Mouse (Mus musculus) 416B (cell line): ENCODE results near the gene Esm1.

Source experiments
- DNase-seq: peaks from one replicate; pipeline ENCODE4 v3.0.0; 2011; ENCODE audit warnings: low read depth

Gene Esm1

DNA sequence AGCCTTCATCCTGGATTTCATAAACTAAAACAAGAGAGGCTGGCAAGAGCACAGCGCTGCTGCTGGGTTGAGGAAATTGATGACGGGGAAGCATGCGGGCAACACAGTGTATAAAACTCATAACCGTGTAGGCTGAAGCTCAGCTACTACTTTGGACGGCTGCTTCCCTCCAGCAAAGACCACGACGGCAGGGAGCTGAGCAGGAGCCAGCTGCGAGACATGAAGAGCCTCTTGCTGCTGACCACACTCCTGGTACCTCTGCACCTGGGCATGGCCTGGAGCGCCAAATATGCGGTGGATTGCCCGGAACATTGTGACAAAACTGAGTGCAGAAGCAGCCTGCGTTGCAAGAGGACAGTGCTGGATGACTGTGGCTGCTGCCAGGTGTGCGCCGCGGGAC is at the start of gene Esm1:
TSS of gene Esm1 (plus strand) at position 36 of the 400 bp plus-strand sequence.
- DNase-seq, result no peak

DNA sequence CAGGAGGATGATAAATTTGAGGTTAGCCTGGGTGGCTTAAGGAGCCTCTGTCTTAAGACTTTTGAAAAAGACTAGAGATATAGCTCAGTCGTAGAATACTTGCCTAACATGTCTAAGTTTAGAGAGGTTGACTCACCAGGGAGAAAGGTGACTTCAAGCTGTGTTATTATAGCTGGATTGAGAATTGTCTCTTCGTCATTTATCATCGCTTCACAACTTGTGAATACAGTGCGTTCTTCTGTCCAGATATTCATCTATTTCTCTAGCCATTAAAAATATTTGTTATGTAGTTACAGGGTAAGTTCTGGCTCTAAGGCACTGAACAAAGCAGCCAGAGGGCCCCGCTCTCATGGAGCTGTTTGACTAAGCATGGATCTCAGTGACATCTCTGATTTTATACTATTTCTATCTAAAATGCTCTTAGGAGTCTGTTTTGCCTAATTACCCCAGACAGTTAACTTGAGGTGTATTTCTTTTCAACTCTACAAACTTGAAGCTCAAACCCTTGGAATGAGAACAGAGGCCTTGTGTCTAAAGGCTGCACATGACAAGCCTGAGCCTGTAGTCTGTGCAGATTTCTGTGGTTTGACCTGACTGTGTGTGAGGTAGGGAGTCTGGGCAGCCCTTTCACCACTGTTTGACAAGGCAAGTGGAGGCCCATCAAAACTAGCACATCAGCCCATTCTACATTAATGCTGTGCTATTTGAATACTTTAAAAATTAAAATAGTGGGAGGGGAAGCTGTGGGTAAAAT is 45.0 kb upstream of the Esm1 start:
- no peak for DNase-seq

DNA sequence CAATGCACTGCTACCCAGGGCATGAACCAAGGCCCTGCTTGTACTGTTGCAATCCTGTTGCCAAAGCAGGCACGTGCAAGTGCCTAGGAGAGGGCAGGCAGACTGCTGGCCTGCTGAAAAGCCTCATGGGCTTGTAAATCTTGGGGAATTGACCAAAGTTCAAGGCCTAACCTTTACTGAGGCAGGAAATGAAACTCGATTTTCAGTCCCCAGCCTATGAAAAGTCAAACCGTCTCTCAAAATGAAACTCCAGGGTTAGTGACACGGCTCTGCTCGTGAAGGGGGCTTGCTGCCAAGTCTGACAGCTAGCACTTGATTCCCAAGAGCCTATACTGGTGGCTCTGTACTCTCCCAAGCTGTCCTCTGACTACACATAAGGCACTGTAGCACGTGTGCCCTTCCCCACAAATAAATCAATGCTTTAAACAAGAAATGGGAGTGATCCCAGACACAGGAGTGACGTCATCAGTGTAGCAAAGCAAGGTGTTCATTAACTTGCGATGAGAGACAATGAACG is 41.4 kb upstream of the Esm1 start:
- DNase-seq, result no peak

DNA sequence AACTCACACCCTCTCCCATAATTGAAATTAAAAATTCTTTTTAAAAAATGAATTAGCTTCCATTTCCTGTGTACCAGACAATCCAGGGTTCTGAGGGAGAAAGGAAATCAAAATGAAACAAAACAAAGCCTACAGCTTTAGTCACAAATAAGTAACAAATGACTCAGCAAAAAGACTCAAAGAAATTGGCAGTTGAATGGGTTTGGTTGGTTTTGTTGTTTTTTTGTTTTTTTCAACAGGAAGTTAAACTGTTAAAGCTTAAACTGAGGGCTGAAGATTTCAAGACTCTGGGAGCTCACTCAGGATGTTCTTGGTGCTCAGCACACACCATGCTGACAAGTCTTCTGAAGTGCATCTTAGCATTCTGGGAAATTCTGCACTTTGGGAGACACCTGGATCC is 39.2 kb upstream of the Esm1 start:
- DNase-seq, result peak; percentile 3

DNA sequence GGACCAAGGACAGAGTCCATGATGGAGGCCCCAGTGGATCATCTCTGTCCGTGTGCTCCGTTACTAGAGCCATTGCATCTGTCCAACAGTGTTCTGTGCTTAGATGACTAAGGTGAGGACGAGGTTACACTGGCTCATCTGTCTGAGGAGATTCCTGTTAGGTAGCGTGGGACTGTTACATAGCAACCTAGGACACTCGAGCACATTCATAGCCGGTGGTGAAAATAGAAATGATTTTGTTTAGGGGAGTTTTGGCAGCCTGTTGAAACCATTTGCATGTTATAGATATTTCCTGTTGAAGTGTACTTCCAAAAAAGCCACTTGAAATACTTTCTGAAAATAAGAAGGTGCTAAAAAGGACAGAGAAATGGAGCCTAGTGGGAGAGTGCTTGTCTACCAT is 35.3 kb upstream of the Esm1 start:
- no peak for DNase-seq

DNA sequence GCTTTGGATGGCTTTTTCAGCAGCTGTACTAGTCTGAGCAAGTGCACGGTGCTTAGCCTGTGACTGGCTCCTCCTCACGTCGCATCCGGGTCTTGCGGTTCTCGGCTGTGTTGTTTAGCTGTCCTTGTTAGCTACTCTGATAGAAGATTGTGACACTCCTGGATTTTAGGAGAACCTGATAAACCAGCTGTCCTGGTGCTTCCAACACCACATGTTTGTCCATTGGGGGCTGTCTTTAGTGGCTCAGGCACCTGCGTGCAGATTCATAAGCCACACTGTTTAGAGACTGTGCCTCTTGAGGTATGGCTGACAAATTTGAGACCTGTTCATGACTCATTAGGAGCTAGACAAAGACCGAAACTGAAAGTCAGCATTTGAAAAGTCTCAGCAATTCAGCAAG is 26.1 kb upstream of the Esm1 start:
- no peak for DNase-seq

DNA sequence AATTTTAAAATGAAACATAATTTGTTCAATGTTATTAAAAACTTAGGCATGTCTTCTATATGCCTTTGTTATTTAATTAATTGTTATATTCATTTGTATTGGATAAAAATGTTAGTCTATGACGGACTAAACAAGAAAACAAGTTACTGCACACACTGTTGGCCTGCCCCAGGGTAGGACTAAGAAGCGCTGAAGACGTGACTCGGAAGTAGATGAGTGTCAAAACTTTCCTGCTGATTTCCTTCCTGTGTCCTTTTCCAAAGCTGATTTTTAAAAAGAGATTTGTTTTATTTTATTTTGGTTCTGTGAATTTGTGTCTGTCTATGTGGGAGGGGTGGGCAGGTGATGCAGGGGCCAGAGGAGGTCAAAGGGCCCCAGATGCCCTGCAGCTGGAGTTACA is 25.7 kb upstream of the Esm1 start:
- no peak for DNase-seq

DNA sequence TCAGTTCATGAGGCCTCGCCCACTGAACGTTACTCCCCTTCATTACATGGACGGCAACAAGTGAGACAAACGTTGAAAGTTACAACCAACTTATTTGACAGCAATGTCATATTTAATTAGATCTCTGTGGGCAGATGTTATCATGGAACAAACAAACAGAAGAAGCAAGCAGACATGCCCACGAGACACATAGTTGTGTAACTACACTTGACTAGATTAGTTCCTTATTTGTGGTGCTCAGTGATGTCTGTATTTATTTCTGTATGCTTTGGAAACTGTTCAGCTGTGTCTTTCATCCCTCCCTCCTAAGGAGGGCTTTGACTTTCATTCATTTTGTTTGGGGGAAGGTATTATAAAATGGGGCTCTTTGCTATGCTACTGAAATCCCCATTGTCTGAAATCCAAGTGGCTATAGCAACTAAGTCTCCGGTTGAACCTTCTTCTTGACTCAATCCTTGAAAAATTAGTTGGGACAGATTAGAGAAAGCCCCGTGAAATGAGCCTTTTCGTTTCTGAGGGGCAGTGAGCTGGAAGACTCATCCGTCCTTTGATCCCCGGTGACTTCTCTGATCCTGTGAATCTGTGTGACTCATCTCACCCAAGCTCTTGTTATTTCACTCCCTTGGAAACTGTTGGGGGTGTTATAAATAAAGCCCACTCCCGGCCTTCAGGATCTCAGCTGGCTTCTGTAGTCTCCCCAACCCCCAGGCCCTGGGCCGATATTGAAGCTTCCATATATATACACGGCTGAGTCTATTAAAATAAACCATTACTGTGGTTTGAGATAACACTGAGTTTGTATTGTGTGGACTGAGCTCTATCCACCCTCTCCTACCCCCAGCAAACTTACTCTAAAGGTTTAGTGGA is 12.4 kb upstream of the Esm1 start:
- no peak for DNase-seq

DNA sequence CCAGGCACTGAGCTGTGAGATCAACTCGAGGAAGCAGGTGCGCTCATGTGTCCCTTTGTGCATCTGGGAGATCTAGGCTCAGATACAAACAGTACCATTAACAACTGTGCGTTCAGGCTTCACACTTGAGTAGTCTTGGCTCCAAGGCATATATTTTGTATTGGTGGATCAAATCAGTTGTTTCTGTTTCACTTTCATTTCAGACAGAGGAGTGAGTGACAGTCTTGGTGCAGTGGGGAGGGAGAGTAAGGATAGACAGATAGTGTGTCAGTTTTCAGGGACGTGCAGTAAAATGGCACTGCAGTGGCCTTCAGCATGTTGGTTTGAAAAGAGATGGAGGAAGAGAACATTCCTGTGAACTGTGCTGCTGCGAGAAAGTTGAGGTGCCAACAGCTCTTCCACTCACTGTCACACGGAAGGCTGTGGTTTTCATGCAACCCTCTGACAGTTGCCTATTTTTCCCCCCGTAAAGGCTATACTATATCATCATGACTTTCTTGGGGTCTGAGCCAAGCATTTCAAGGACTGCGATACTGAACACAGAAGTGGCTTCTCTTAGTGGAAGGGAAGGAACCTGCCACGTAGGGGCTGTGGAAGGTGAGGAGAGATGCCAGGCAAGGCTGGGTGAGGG is 11.5 kb upstream of the Esm1 start:
- peak; percentile 1 for DNase-seq

DNA sequence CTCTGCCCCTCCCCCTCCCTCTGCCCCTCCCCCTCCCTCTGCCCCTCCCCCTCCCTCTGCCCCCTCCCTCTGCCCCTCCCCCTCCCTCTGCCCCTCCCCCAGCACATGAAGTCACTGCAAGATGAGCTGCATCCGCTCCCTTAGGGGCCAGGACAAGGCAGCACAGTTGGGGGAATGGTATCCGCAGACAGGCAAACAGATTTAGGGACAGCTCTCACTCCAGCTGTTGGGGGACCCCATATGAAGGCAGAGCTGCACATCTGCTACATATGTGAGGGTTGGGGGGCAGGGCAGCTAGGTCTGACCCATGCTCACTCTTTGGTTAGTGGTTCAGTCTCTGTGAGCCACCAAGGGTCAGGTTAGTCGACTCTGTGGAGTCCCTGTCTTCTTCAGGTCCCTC is 10.1 kb upstream of the Esm1 start:
- no peak for DNase-seq

DNA sequence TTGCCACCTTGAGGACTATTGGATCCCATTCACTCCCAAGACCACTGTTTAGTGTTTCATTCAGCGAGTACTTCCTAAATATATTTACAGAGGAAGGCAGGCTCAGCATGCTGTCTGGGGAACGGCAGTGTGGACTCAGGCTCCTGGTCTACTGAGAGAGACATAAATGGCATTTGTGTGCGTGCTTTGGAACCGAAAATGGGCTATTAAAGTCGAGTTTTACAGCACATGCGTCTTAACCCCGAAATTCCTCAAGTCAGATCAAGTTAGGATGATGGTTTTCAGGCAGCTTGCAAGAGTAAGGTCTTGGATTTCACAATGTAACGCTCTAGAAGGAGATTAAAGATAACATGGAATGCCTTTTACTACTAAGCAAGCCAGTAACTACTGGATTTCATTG is 8.7 kb upstream of the Esm1 start:
- DNase-seq, result no peak

DNA sequence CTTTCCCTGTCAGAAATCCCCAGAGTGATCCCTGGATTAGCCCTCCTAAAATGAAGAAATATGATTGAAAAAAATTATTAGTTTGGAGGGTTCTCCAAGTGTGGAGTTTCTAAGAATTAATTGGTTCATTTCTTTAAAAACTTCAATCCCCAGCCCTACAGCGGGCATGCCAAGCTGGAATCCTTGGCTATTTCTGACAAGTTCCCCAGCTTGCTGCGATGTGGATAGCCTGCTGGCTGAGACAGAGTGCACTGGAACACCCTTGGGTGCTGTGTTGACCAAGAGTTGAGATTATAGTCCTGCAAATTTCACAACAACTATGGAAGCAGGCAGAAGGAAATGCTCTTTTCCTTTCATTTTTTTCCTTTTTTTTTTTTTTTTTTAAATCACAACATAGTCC is 7.8 kb upstream of the Esm1 start:
- DNase-seq, result no peak

DNA sequence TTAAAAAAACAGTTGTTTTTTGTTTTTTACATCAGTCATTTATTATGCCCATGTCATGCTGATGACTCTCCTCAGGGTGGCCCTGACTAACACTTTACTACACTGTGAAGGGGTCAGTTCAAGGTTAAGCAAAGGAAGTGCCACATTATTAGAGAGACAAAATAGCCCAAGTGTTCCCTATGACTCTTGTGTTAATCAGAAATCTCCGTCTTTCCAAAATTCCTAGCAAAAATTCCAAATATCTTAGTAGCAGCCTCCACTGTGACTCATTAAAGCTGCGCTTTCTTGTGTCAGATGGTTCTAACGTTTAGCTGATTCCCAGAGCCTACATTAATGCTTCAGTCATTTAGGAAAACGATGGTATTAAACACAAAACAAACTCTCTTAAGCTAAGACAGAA is 7.3 kb upstream of the Esm1 start:
- DNase-seq, result no peak

DNA sequence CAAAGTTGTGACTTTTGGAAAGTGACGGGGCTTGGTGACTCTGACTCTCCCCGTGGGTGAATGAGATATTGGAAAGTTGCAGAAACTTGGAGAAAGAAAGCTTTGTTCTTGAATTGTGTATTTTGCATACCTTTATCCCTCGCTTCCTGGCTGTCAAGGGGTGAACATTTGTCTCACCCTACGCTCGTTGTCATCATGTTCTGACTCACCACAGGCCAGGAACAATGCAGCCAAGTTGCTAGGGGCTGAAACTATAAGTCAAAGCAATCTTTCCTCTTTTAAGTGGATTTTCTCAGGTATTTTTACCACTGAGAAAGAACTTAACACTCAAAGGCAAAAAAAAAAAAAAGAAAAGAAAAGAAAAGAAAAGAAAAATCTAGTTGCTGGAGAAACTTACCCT is 6.3 kb upstream of the Esm1 start:
- no peak for DNase-seq

DNA sequence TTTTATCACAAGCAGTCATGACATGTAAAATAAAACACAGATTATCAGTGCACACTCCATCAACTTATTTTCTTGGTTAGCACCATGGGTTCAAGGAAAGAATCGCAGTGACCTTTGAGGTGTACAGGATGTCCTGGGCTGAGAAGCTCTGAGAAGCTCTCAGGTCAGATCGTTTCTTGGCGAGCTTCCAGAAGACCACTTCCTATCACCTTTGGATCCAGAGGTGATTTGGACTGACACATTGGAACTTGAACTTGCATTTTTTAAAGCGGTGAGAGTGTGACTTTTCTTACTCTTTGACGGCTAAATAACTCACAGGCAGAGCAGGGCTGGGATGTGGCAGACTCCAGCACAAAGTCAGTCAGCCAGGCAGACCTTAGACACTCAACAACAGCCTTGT is 4.1 kb upstream of the Esm1 start:
- DNase-seq, result no peak

DNA sequence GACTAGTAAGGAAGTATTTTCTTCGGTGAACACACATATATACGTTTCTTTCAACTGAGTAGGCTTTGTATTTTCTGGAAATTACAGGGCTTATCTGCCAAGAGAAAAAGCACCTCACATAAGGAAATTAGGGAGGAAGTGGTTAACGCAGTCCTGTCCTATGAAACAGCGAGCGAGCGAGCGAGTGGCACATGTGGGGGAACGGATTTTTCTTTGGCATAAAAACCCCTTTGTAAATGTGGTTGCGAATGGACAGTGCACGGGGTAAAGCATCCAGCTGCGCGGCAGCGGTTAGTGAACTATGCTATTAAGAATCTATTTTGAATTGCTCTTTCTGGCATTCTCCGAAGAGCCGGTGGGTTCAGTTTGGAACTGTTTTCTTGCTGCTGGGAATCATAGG is 1.9 kb downstream of the Esm1 start:
- no peak for DNase-seq

DNA sequence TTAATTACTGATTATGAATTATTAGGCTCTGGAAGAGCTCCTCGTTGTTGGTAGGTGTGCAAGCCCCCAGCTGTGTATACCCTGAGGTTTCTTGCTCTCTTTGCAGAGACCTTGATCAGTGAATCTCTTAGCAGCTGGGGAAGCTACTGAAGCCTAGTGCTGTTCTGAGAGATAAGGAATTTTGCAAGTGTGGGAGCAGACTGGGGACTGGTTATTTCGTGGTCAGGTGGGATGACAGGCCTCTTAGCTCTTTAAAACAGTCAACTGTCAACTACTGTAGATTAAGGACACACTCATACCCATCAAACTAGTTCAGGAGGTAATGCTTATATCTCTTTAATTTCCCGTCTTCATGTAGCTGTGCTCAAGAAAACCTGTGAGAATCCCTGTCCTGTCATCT is 2.9 kb downstream of the Esm1 start:
- no peak for DNase-seq

DNA sequence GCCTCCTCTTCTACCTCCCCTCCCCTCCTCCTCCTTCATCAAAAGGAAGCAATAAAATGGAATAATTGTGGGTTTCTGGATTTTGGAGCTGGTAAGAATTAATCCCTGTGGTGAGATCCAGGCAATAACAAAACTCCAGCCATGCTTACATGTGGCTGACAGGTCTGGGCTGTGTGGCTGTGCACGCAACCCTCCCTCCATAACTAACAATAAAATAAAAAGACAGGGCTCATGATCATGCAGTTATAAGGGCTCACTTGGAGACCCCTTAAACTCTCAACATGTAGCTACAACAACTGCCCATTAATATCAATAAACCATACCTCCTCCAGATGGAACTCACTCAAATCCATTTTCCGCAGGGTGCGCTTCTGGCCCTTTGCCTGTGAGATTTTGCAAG is 4.4 kb downstream of the Esm1 start:
- no peak for DNase-seq

DNA sequence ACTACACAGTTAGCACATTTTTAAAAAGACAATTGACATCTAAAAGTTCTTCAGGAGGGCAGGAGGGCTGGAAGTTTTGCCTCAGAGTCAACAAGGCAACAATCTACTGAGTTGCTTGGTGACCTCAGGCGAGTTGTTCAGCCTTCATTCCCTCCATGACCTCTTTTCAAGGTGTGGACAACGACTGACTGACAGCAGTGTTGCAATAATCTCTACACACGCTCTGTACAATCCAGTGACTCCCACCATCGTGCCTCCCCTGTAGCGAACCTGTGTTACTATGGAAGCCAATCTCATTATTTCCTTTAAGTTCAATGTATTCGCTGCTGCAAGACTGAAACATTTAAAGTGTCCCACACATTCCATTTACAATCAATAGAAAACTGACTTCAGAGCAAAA is 12.4 kb downstream of the Esm1 start:
- no peak for DNase-seq

DNA sequence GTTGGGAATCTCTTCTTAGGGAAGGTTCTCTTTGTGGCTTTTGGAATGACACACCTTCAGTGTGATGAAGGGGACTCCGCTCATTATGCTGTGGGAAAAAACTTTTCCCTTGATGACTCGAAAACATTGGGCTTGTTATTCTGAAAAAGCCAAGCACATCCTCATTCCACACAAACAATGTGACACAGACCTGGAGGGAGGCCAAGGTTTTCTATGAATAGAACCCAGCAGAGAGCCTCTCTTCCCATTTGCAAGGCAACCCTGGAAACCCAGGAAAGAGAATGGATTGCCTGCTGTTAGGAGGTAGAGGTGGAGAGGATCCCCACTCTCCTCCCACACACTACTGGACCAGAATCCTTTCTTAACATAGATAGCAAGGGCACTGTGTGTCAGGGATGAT is 14.6 kb downstream of the Esm1 start:
- DNase-seq, result no peak

DNA sequence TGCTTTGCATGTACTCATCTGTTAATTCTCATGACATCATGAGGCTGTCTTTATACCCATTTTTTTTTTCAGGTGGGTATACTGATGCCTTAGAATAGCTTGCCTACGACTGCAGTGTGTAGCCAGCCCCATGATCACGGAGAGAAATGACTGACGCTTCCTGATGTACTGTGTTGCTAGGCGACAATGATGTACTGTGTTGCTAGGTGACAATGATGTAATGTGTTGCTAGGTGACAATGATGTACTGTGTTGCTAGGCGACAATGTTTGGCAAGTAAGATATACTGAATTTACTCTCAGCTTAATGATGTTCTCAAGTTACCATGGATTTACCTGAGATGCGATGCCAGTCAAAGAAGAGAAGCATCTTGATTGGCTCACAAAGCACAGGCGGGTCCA is 16.4 kb downstream of the Esm1 start, which contains the start of gene Gzmk:
TSS of gene Gzmk (minus strand) at position 98 of the 400 bp plus-strand sequence.
- DNase-seq, result no peak

DNA sequence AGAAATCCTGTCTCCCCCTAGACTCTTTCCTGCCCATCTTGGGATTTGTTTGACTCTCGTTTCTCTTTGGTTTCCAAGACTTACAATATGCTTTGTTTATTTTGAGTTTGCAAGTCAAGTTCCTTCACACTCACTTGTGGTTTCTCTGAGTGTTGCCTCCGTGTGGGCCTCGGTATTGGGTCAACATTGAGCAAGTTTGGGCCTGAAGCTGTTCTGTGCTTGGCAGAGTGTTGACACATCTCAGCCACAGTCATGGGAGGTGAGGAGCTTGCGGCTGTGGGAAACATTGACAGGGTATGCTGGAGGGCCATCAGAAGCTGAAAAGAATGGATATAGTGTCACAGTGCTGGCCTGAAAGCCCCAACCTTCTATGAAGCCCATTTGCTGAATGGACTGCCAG is 17.6 kb downstream of the Esm1 start:
- DNase-seq, result peak; percentile 1
